Mouse (Mus musculus): ENCODE measurements around the gene Oard1. TPM values are rescaled to one million over a fixed set of nuclear protein-coding genes. Genes with fewer than 3 reads are reported as not detected.

The Oard1 gene
- total and polyA plus RNA-seq, 2 experiments from 2014 or later = 10.2 to 34.4 TPM

DNA sequence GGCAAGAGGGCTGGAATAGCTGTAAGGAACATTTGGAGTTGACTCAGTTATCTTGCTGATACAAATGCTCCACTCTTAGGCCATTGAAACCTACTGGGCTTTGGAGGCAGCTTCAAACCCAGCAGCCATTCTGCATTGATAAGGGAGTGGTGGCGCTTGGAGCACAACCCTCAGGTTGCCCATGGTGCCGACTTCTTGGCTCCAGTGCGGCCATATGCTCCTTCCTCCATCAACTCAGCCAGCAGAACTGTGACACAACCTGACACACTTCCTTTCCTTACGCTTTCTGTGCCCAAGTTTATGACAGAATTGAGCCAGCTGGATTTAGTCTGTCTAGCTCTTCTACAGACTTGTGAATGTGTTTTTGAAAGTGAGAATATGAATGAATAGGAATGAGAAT is 2.7 kb upstream of the Oard1 start:
- no peak for ATAC-seq
- no peak for TF ChIP-seq CTCF (IDR thresholded peaks at IDR 0.05; ENCODE audit: low read depth)
- Histone ChIP-seq H3K9ac (replicated peaks; ENCODE audit: low read length) (no peak overlapping the region), H3K36me3 (ENCODE audit: insufficient read depth, low read length) (no peaks in the 10 kb centered on the region), H3K9me3 (ENCODE audit: low read length) (no peaks in the 10 kb centered on the region), H3K4me2 (ENCODE audit: low read depth, low read length) (no peak overlapping the region), H3K27me3 (ENCODE audit: insufficient read depth, low read length) (no peaks in the 10 kb centered on the region), H3K4me3 (ENCODE audit: low read length) (no peak overlapping the region), H3K27ac (no peak overlapping the region), H3K4me1 (ENCODE audit: insufficient read depth, low read length) (0 out of 2 replicates have a peak, but pooled peaks cover 20% of the 10 kb centered on the region)
- WGBS = 78% methylated on average over 4 of the region's 4 CpGs
- DNase-seq (ENCODE audit: low spot score) = no peak

DNA sequence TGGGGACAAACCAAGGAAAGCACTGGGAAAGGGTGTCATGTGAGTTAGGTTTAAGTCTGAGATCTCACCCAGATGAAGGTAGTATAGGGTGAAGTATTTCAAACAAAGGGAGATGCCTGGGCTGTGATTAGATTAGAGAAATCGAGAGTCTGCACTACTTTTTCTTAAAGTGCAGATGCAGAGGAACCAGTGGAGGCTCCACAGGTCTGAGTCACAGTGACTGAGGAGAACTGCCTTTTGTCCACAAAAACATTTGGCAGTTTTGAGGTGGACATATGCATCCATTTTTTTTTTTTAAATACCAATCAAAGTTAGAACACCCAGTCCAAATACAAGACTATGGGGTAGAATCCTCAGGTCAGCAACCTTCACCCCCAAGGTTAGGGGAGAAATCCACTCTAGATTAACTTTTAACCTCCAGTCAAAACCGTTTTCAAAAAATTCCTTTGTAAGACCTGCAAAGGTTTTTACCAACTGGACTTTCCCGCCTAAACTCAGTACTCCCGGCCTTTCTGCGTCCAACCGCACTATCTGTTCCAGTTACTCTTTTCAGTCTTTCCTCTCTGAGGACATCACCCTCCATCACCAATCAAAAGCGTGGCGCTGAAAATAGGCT is 1.8 kb upstream of the Oard1 start:
- H3K36me3 ChIP-seq (ENCODE audit: insufficient read depth, low read length) = no peaks in the 10 kb centered on the region
- WGBS = 7% methylated on average over 8 of the region's 8 CpGs

DNA sequence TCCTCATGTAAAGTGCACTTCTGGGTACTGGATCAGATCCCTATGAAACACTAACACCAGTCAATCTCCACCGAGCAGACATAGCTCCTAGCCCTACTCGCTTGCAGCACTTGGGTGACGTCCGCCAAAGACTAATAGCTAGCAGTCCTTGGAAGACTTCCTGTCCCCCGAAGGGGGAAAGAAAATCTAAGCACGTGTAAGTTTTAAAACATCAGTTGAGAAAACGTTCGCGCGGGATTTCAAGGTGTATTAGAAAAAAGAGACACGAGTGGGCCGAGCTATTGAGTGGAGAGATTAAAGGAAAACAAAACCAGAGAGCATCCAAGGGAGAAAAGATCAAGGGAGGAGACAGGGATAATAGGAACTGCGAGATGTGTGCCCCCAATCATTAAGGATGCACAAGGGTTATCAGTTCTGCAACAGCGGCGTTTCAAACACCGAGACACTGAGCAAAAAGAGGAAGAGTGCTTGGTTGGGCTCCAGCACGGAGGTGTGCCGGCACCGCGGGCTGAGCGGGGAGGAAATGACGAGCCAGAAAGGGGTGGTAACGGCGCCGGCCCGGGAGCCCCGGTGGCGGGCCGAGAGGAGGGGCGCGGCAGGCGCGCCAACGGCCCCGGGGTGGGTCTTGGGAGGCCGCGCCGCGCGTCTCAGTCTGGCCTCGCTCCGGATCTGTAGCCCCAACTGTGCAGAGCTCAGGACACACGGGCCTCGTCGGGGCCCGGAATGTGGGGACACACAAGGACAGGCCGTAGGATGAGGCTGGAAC is 1.1 kb upstream of the Oard1 start:
- Histone ChIP-seq H3K4me2 (ENCODE audit: low read depth, low read length) (peak overlapping the region; percentile 78), H3K36me3 (ENCODE audit: insufficient read depth, low read length) (no peaks in the 10 kb centered on the region), H3K9me3 (ENCODE audit: low read length) (no peaks in the 10 kb centered on the region), H3K27me3 (ENCODE audit: insufficient read depth, low read length) (no peaks in the 10 kb centered on the region), H3K9ac (replicated peaks; ENCODE audit: low read length) (peak overlapping the region; percentile 93), H3K4me3 (ENCODE audit: low read length) (peak overlapping the region; percentile 68), H3K4me1 (ENCODE audit: insufficient read depth, low read length) (0 out of 2 replicates have a peak, but pooled peaks cover 20% of the 10 kb centered on the region), H3K27ac (peak overlapping the region; percentile 98)
- TF ChIP-seq CTCF (IDR thresholded peaks at IDR 0.05; ENCODE audit: low read depth) = no peak
- ATAC-seq = peak; percentile 35
- under 1% methylated on average over 43 of the region's 47 CpGs for WGBS
- peak; percentile 80 for DNase-seq (ENCODE audit: low spot score)

More for the DNA sequence above, 1.8 kb upstream of the Oard1 start:
- peak overlapping the region; percentile 98 for H3K27ac ChIP-seq
- no peaks in the 10 kb centered on the region for H3K27me3 ChIP-seq (ENCODE audit: insufficient read depth, low read length)
- 0 out of 2 replicates have a peak, but pooled peaks cover 20% of the 10 kb centered on the region for H3K4me1 ChIP-seq (ENCODE audit: insufficient read depth, low read length)
- H3K4me2 ChIP-seq (ENCODE audit: low read depth, low read length) = peak overlapping the region; percentile 78
- no peak for TF ChIP-seq CTCF (IDR thresholded peaks at IDR 0.05; ENCODE audit: low read depth)
- ATAC-seq (no peak), DNase-seq (ENCODE audit: low spot score) (no peak)
- peak overlapping the region; percentile 93 for H3K9ac ChIP-seq (replicated peaks; ENCODE audit: low read length)
- H3K9me3 ChIP-seq (ENCODE audit: low read length) = no peaks in the 10 kb centered on the region
- peak overlapping the region; percentile 68 for H3K4me3 ChIP-seq (ENCODE audit: low read length)

DNA sequence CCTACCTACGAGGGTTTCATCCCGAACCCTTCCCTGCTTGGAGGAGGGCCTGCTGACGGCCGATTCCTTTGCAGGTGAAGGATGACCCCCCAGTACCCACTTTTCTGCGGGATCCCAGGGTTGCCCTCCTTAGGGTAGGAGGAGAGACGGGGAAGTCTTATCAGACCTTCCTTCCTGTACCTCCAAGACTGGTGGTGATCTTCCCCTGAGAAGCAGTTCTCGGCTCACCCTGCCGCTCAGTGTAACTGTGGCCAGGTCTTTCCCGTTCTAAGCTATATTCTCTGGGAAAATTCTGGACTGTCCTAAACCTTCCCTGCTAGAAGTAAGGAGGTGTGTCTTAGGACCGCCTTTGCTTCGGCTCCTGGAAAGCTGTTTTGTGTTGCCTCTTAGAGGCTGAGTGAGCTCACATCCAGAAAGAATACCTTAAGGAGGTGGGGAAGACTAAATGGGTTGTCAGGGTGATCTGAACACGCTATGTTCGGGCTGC is 528 bp downstream of the Oard1 start:
- Histone ChIP-seq H3K4me1 (ENCODE audit: insufficient read depth, low read length) (0 out of 2 replicates have a peak, but pooled peaks cover 20% of the 10 kb centered on the region), H3K9me3 (ENCODE audit: low read length) (no peaks in the 10 kb centered on the region), H3K4me2 (ENCODE audit: low read depth, low read length) (peak overlapping the region; percentile 75), H3K9ac (replicated peaks; ENCODE audit: low read length) (peak overlapping the region; percentile 63), H3K4me3 (ENCODE audit: low read length) (peak overlapping the region; percentile 65), H3K36me3 (ENCODE audit: insufficient read depth, low read length) (no peaks in the 10 kb centered on the region), H3K27ac (peak overlapping the region; percentile 94), H3K27me3 (ENCODE audit: insufficient read depth, low read length) (no peaks in the 10 kb centered on the region)
- TF ChIP-seq CTCF (IDR thresholded peaks at IDR 0.05; ENCODE audit: low read depth) = no peak
- WGBS = under 1% methylated on average over 13 of the region's 13 CpGs
- DNase-seq (ENCODE audit: low spot score) (peak; percentile 58), ATAC-seq (peak; percentile 6)

DNA sequence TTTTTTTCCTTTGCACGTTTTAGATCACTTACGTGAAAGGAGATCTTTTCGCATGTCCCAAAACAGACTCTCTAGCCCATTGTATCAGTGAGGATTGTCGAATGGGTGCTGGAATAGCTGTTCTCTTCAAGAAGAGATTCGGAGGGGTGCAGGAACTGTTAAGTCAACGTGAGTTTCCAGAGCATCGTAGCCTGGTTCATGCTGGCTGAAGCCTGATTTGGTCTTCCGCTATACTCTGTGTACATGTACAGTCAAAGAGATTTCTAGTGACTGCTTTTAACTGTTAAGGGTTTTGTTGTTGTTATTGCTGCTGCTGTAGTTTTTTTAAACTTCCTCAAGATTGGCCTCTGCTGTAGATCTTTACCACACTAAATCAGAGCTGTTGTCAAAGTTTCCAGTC is 1.4 kb downstream of the Oard1 start:
- no peak for TF ChIP-seq CTCF (IDR thresholded peaks at IDR 0.05; ENCODE audit: low read depth)
- DNase-seq (ENCODE audit: low spot score) (no peak), ATAC-seq (no peak)
- Histone ChIP-seq H3K4me2 (ENCODE audit: low read depth, low read length) (peak overlapping the region; percentile 75), H3K9ac (replicated peaks; ENCODE audit: low read length) (peak overlapping the region; percentile 63; the same call in 1 of the 2 replicates), H3K36me3 (ENCODE audit: insufficient read depth, low read length) (no peaks in the 10 kb centered on the region), H3K27me3 (ENCODE audit: insufficient read depth, low read length) (no peaks in the 10 kb centered on the region), H3K9me3 (ENCODE audit: low read length) (no peaks in the 10 kb centered on the region), H3K4me1 (ENCODE audit: insufficient read depth, low read length) (0 out of 2 replicates have a peak, but pooled peaks cover 20% of the 10 kb centered on the region), H3K27ac (peak overlapping the region; percentile 94; the same call in 1 of the 2 replicates), H3K4me3 (ENCODE audit: low read length) (peak overlapping the region; percentile 65)
- WGBS = 46% methylated on average over 8 of the region's 8 CpGs

DNA sequence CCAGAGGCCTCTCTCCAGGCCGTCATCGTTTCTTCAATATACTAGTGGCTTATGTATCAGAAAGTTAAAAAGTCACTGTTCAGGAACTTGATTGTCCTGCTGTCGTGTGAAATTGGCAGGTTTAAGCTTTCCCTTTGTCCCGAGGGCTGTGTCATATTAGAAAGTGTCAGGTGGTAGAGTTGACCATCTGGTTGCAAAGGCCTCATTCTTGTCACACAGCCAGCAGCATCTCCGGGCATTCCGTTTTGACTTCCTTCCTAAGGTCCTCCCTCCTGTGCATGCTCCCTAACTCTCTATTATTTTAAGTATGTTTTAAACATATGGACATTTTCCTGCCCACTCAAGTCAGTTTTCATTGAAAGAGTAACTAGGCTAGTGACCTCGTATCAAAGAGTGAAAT is 6.2 kb downstream of the Oard1 start:
- Histone ChIP-seq H3K36me3 (ENCODE audit: insufficient read depth, low read length) (no peaks in the 10 kb centered on the region), H3K27ac (no peak overlapping the region), H3K4me2 (ENCODE audit: low read depth, low read length) (no peak overlapping the region), H3K9me3 (ENCODE audit: low read length) (no peaks in the 10 kb centered on the region), H3K9ac (replicated peaks; ENCODE audit: low read length) (no peak overlapping the region), H3K4me3 (ENCODE audit: low read length) (no peak overlapping the region), H3K4me1 (ENCODE audit: insufficient read depth, low read length) (0 out of 2 replicates have a peak, but pooled peaks cover 5% of the 10 kb centered on the region), H3K27me3 (ENCODE audit: insufficient read depth, low read length) (no peaks in the 10 kb centered on the region)
- WGBS = 59% methylated on average over 7 of the region's 7 CpGs
- ATAC-seq (no peak), DNase-seq (ENCODE audit: low spot score) (peak; percentile 56)
- TF ChIP-seq CTCF (IDR thresholded peaks at IDR 0.05; ENCODE audit: low read depth) = no peak

Measured in hindbrain, postnatal 0 days (tissue).